Mouse (Mus musculus) testis, postnatal 10 days (tissue): ENCODE results near the gene Fam118a.
"Not testable (repeated sequence)": the region's sequence is repeated elsewhere in the genome, so short reads cannot be mapped to it uniquely, and the experiment has no call there.

Experiments
- DNase-seq: peaks from one replicate; pipeline ENCODE4 v3.0.0; 2021; ENCODE audit warnings: low spot score

Fam118a gene

GRCm38 (mm10) chr15:85012662-85013054 is 16.1 kb upstream of the Fam118a start:
- DNase-seq = no peak

GRCm38 (mm10) chr15:85015771-85016170 is 13.0 kb upstream of the Fam118a start:
- no peak for DNase-seq

- DNase-seq = no peak
These were observed 11.6 kb upstream of the Fam118a start, which contains the start of gene Upk3a for GRCm38 (mm10) chr15:85016951-85017664. Gene Upk3a, plus strand, starts transcription at chr15:85017141.

- DNase-seq = no peak
These were observed 6.5 kb upstream of the Fam118a start for GRCm38 (mm10) chr15:85022211-85022610.

- no peak for DNase-seq
These were observed 2.6 kb upstream of the Fam118a start for GRCm38 (mm10) chr15:85026197-85026596.

- DNase-seq = no peak
These were observed 1.0 kb upstream of the Fam118a start for GRCm38 (mm10) chr15:85027740-85028139.

- not testable (repeated sequence) for DNase-seq
These were observed 1.9 kb downstream of the Fam118a start for GRCm38 (mm10) chr15:85030643-85031042.

GRCm38 (mm10) chr15:85031866-85032265 is 3.1 kb downstream of the Fam118a start:
- no peak for DNase-seq

- DNase-seq = not testable (repeated sequence)
These were observed 5.2 kb downstream of the Fam118a start for GRCm38 (mm10) chr15:85033916-85034315.

- peak; percentile 99 for DNase-seq
These were observed 8.0 kb downstream of the Fam118a start for GRCm38 (mm10) chr15:85036566-85037342.

GRCm38 (mm10) chr15:85037343-85037690 is 8.6 kb downstream of the Fam118a start:
- DNase-seq = no peak

- no peak for DNase-seq
These were observed 12.9 kb downstream of the Fam118a start for GRCm38 (mm10) chr15:85041546-85042225.

GRCm38 (mm10) chr15:85042361-85042954 is 13.7 kb downstream of the Fam118a start:
- DNase-seq = peak; percentile 79

GRCm38 (mm10) chr15:85043116-85043515 is 14.4 kb downstream of the Fam118a start:
- DNase-seq = no peak

- no peak for DNase-seq
These were observed 15.0 kb downstream of the Fam118a start for GRCm38 (mm10) chr15:85043761-85044160.

GRCm38 (mm10) chr15:85046230-85046950 is 17.6 kb downstream of the Fam118a start:
- DNase-seq = no peak

- DNase-seq = no peak
These were observed 19.1 kb downstream of the Fam118a start for GRCm38 (mm10) chr15:85047865-85048264.

GRCm38 (mm10) chr15:85049758-85050157 is 21.0 kb downstream of the Fam118a start:
- no peak for DNase-seq

GRCm38 (mm10) chr15:85054098-85054497 is 25.4 kb downstream of the Fam118a start:
- DNase-seq = no peak

- no peak for DNase-seq
These were observed 26.4 kb downstream of the Fam118a start for GRCm38 (mm10) chr15:85055186-85055585.

- DNase-seq = no peak
These were observed 34.7 kb downstream of the Fam118a start for GRCm38 (mm10) chr15:85063421-85063820.

GRCm38 (mm10) chr15:85070561-85070960 is 41.8 kb downstream of the Fam118a start:
- DNase-seq = no peak
